ENCODE assay signal across 30 mouse cellular contexts in genomic region chr5:73558756-73559155, GRCm38 (mm10).
"Had no signal": no experiment of that assay in that cellular context is flagged by ENCODE, and none has a peak within 500 bp of the region (broad histone marks: within the 10 kb centered on the region; RNA-seq: fewer than 3 reads in every experiment).

No protein-coding gene starts in this region.

- H3K4me1 ChIP-seq: limb, embryonic 10.5 days; limb, embryonic 13.5 days; limb, embryonic 15.5 days; liver, embryonic 12.5 days; liver, embryonic 13.5 days; liver, embryonic 15.5 days; megakaryocyte, embryonic 14.5 days; midbrain, embryonic 15.5 days had no signal

- DNase-seq: left cerebral cortex, postnatal 4 days; liver; liver, embryonic 13.5 days; liver, postnatal 0 days; lung, adult 18-20 months; lung, adult 2 months; lung, embryonic 14.5 days; lung, postnatal 10 days; lung, postnatal 14 days; lung, postnatal 36 days; lung, postnatal 4 days; midbrain, embryonic 14.5 days had no signal

- H3K27ac ChIP-seq: left cerebral cortex, adult 2 months; limb, embryonic 10.5 days; limb, embryonic 12.5 days; limb, embryonic 13.5 days; limb, embryonic 15.5 days; liver, embryonic 12.5 days; liver, embryonic 13.5 days; liver, embryonic 14.5 days; liver, embryonic 15.5 days; lung, embryonic 15.5 days; macrophage; midbrain, embryonic 10.5 days; midbrain, embryonic 12.5 days; midbrain, embryonic 13.5 days; midbrain, embryonic 15.5 days had no signal

- ATAC-seq: liver, embryonic 12.5 days; liver, postnatal 0 days; lung, postnatal 0 days; midbrain, embryonic 13.5 days; midbrain, embryonic 15.5 days had no signal

- H3K9ac ChIP-seq: limb, embryonic 12.5 days; limb, embryonic 13.5 days; limb, embryonic 15.5 days; liver, embryonic 12.5 days; liver, embryonic 13.5 days; liver, embryonic 14.5 days; liver, embryonic 15.5 days; liver, postnatal 0 days; lung, embryonic 14.5 days; lung, embryonic 15.5 days; midbrain, embryonic 12.5 days; midbrain, embryonic 13.5 days; midbrain, embryonic 15.5 days had no signal

- H3K9me3 ChIP-seq: limb, embryonic 10.5 days; limb, embryonic 12.5 days; limb, embryonic 13.5 days; limb, embryonic 15.5 days; liver, embryonic 12.5 days; liver, embryonic 13.5 days; liver, embryonic 15.5 days; lung, embryonic 15.5 days; midbrain, embryonic 10.5 days; midbrain, embryonic 12.5 days; midbrain, embryonic 13.5 days; midbrain, embryonic 15.5 days had no signal

- H3K4me3 ChIP-seq: left cerebral cortex, adult 2 months; limb, embryonic 10.5 days; limb, embryonic 12.5 days; limb, embryonic 13.5 days; limb, embryonic 15.5 days; liver, embryonic 12.5 days; liver, embryonic 13.5 days; liver, embryonic 15.5 days; lung, embryonic 15.5 days; megakaryocyte, embryonic 14.5 days; midbrain, embryonic 10.5 days; midbrain, embryonic 12.5 days; midbrain, embryonic 13.5 days; midbrain, embryonic 15.5 days; myocyte had no signal

- H3K4me2 ChIP-seq: limb, embryonic 12.5 days; limb, embryonic 13.5 days; limb, embryonic 15.5 days; liver, embryonic 11.5 days; liver, embryonic 12.5 days; liver, embryonic 13.5 days; liver, embryonic 15.5 days; lung, embryonic 14.5 days; lung, embryonic 15.5 days; midbrain, embryonic 12.5 days; midbrain, embryonic 13.5 days; midbrain, embryonic 15.5 days had no signal

- H3K36me3 ChIP-seq: liver, embryonic 15.5 days had no signal

- H3K27me3 ChIP-seq: limb, embryonic 12.5 days; limb, embryonic 13.5 days; limb, embryonic 15.5 days; liver, embryonic 12.5 days; liver, embryonic 13.5 days; liver, embryonic 15.5 days; lung, embryonic 15.5 days; megakaryocyte, embryonic 14.5 days; midbrain, embryonic 12.5 days; midbrain, embryonic 13.5 days; midbrain, embryonic 15.5 days had no signal
